Mouse (Mus musculus): ENCODE data around the gene Mpeg1.

DNA sequence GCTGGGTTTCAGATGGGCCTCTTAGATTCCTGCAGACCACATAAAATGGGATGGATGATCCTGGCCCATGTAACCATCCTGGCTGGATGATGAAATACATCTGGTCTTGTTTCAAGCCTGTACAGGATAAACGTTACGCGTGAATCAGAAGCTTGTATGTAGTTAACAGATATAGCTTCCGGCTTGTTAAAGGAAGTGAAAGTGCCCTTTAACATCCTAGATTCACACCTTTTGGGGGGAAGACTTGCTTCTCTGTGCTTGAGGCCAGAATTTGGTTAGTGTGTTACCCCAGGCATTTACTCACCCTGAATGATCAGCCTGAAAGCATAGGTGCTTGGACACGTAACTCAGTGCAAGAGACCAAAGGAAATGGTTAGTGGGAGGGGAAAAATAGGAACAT, 33.5 kb upstream of the Mpeg1 start:
- TF ChIP-seq POLR2A (IDR thresholded peaks at IDR 0.05; ENCODE audit: borderline replicate concordance, extremely low read depth, insufficient read depth, insufficient read length, poor library complexity, severe bottlenecking) (no peak), CTCF (IDR thresholded peaks at IDR 0.05; ENCODE audit: borderline replicate concordance, extremely low read depth, insufficient read depth, insufficient read length) (no peak)
